Mouse (Mus musculus): ENCODE results near the gene Dtd2.
A peak's percentile ranks its signal among the peaks of the same experiment; 100 is the strongest.

The Dtd2 gene

GRCm38 (mm10) chr12:52005877-52006632, at the start of gene Dtd2:
Dtd2 (minus strand) TSS chr12:52006501.
- DNase-seq (ENCODE audit: low read depth): peak; percentile 72

GRCm38 (mm10) chr12:52049324-52049723, 43.0 kb upstream of the Dtd2 start:
- no peak for DNase-seq (ENCODE audit: low read depth)

GRCm38 (mm10) chr12:52046371-52046770, 40.1 kb upstream of the Dtd2 start:
- DNase-seq (ENCODE audit: low read depth): no peak

GRCm38 (mm10) chr12:52042818-52043336, 36.6 kb upstream of the Dtd2 start:
- DNase-seq (ENCODE audit: low read depth): no peak

- DNase-seq (ENCODE audit: low read depth): peak; percentile 3
These were observed 32.1 kb upstream of the Dtd2 start for GRCm38 (mm10) chr12:52038352-52038751.

- no peak for DNase-seq (ENCODE audit: low read depth)
These were observed 28.7 kb upstream of the Dtd2 start for GRCm38 (mm10) chr12:52034956-52035355.

- no peak for DNase-seq (ENCODE audit: low read depth)
These were observed 26.0 kb upstream of the Dtd2 start for GRCm38 (mm10) chr12:52032276-52032675.

DNA sequence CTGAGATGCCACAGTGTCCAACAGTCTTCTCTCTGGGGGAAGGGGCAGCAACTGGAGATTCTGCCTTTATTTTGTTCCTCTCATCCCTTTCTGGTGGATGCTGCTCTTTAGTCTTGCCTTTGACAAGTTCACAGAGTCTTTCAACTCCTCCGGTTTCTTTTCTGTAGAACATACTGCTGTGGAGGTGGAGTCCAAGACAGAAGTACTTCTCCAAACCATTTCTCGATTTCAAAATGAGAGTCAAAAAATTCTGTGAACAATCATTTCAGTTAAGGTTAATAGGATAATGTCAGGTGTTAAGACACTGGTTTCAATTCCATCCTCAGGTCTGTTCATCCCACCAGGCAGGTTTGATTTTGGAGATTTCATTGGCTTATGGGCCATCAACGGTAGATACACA, 21.7 kb upstream of the Dtd2 start, which contains the start of gene Gpr33:
TSS of gene Gpr33 (minus strand) at position 101 of the 400 bp plus-strand sequence.
- DNase-seq (ENCODE audit: low read depth): no peak

DNA sequence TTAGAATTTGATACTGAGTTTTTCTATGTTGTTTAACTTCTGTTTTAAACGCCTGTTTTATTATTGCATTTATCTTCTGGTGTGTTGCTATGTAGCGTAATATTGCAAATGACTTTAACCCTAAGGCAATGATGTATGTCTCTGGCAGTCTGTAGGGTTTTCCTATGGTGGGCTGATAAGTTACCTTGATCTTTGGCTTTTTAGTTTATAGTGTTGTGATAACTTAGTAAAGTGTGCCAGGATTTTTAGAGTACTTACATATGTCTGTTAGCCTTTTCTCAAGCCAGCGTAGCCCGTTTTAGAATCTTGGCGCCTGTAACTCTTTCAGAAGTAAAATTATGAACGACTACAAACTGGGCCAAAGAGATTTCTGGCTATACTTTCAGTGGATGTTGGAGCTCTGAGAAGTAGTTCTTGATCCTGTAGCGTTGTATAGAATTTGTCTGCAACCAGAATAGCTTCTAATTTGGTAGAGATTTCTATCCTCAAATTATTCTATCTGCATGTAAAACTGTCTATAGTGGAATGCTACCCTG, 8.3 kb upstream of the Dtd2 start:
- no peak for DNase-seq (ENCODE audit: low read depth)

DNA sequence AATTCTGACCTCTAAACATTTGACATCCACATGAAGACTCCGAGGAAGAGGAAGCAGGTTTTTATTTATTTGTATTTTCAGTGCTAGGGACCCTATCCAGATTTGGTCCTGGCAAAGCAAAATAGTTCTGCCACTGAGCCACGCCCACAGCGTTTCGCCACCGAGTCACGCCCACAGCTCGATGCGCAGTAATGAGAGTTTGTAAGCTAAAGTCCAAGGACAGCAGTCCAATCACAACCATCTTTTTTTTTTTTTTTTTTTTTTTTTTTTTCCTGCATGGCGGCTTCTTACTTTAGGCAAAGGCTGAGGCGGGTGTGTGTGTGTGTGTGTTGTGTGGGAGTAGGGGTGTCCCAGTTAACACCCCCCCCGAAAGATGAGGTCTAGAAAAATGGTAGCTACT, 7.7 kb upstream of the Dtd2 start:
- DNase-seq (ENCODE audit: low read depth): no peak

DNA sequence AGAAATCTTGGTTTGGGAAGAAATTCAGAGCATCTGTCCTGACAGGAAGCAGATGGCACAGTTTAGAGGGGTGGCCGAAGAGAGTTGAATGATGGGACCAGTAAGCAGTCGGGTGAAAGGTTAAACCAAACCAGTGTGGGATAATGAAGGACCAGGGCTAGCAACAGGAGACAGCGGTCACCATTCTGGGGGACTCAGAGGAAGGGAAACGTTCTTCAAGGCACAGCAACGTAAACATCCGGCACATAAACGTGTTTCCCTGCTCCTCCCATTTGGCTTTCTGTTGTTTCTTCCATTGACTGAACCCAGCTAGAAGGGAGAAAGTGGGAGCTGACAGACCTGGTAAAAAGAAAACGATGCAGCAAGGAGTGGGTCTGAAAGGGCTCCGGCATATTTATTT, 7.0 kb upstream of the Dtd2 start:
- DNase-seq (ENCODE audit: low read depth): no peak

GRCm38 (mm10) chr12:52012159-52012558, 5.9 kb upstream of the Dtd2 start:
- no peak for DNase-seq (ENCODE audit: low read depth)

DNA sequence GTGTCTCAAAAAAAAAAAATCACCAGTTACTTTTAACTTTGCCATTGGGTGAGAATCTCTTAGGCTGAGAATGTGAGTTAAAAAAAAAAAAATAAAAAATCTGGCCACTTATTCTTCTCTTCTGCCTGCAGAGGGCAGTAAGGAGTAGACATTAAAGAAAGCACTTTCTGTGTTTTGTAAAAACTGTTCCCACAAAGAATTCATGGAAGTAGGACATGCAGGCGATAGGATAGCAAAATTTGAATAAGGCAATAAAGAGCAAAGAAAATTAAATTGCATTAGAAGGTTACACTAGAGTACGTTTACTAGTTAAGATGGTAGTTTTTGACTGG, 4.3 kb upstream of the Dtd2 start:
- DNase-seq (ENCODE audit: low read depth): peak; percentile 41

- no peak for DNase-seq (ENCODE audit: low read depth)
These were observed 3.8 kb upstream of the Dtd2 start for GRCm38 (mm10) chr12:52009928-52010629.

DNA sequence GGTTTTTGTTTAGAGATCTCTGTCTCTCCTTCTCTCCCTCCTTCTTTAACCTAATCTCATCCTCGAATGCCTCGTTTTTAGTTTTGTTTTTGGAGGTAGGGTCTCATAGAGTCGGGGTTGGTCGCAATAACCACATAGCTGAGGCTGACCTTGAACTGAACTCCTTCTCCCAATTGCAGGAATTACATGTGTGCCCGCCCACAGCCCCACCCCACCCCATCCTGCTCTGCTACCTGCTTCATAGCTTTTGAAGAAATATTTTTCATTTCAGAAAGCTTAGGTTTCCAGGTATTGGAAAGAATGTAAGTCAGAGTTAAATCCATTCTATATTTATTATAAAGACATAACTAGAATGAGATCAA, 313 bp upstream of the Dtd2 start:
- no peak for DNase-seq (ENCODE audit: low read depth)

DNA sequence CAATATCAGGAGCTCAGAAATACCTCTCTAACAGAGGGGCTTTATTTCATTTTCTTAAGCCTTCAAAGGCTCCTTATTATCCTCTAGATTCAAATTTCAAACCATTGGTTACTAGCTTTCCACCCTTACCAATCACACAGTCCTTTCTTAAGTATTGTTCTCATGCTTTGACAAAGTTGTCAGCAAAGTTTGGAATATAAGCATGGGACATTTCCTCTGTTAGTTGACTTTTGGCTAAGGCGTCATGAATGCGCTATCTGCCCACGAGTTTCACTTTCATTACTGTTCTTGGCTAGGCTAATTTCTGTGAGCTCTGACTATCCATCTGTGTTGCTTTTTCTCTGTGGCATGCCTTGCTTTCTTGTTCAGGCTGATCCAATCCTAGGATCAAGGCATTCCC, 3.6 kb downstream of the Dtd2 start:
- DNase-seq (ENCODE audit: low read depth): no peak

- DNase-seq (ENCODE audit: low read depth): peak; percentile 72
These were observed 4.8 kb downstream of the Dtd2 start for GRCm38 (mm10) chr12:52001544-52001943.

DNA sequence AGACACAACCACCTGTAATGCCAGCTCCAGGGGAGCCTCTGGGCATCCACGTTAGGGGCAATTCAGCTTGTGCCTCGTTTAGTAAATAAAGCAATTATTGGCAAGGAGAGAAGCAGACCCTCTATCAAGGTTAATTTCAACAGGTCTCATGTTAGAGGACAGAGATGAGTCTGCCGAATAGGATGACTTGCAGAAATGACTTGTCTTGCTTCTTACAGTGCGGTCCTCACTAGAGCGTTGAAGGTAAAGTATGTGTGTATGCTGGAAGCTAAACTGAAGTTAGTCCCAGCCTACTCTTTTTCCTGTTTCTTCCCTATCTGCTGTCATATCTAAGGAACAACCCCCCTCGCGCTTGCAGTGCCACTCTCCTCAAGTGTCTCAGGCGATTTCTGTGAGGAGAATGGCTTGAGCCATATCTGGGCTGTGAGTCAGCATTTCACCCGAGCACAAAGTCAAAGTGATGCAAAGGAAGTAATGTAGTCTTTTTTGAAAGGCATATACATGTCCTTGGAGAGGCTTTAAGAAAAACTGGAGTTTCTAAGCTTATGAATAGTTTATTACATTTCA, 7.9 kb downstream of the Dtd2 start:
- no peak for DNase-seq (ENCODE audit: low read depth)

DNA sequence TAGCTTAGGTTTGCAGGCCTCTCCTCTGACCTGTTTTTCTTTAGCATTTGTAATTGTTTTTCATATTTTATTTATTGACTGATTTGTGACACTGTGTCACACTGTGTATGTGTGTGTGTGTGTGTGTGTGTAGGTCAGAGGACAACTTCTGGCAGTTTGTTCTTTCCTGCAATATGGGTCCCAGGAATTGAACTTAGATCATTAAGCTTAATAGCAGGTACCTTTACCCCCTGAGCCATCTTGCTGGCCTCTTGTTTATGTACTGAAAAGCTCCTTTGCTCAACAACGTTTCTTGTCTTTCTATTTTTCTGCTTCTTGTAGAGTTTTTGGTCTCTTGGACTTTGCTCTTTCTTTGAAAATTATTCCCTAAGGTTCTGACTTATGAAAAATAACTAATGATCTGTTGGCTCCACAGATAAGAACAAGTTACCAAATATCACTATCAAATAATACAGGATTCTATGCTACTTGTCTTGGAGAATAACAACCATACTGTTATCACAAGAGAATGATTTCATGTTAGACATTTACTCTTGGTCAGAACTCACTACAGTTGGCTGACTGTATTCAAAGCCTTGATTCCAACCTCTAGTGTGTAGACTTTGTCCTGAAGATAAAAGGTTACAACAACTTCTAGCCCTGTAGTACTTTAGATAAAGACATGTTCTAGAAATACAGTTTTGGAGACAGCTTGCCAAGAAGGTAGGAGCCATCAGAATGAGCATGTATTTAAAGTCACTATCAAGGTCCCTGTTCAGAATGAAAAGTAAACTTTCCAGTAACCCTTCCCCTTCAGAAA, 10.4 kb downstream of the Dtd2 start:
- no peak for DNase-seq (ENCODE audit: low read depth)

DNA sequence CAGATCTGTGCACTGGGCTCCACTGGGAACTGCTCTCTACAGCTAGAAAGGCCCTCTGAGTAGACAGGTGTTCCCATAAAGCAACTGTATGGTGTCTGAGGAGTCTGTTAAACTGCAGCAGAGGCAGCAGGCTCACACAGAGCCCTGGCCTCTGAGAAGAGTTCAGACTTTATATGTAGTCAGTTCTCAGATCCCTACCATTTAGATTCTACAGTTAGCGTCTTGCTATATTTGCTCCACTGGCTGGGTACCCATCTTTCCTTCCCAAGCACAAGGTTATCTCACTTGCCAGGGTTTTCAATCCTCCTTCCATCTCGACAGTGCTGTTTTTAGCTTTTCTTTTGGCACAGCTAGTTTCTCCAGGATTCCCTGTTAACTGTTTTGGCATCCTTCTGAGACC, 15.7 kb downstream of the Dtd2 start:
- no peak for DNase-seq (ENCODE audit: low read depth)

DNA sequence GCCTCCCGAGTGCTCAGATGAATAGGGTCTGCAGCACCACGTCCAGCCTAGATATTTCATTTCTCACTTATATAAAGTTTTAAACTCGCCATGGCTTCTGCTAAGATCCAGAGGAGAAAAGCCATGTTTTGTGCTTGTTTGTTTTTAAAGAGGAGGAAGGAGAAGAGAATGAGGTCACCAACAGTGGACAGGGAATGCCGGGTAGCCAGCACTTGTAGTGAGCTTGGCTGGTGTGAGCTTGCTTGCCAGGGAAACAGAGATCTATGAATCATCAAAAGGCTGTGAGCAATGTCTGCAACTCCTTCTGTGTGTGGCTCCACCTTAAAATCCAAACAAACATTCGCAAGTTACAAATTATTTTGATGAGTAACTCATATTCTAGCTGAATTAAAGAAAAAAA, 17.8 kb downstream of the Dtd2 start:
- DNase-seq (ENCODE audit: low read depth): no peak

DNA sequence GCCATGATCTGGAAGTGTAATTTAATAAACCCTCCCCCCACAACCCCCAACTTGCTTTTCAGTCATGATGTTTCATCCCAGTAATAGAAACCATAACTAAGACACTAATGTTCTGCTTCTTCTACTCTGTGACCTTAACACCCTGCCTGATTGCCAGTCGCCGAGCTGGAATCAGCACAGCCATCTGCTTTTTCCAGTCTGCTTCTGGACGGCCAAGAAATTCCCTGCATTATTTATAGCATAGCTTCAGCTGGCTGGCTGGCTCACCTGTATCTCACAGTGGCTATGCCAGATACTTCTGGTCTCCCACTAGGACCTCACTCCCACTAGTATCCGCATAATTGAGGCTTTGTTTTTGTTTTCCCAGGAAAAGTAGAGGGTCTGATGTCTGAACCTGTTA, 20.5 kb downstream of the Dtd2 start:
- DNase-seq (ENCODE audit: low read depth): no peak

All from c-Kit-positive CD71-positive TER-119-negative erythroid progenitor cells, embryonic 14.5 days (primary cell).